8 mouse cellular contexts compared by ENCODE assay signal in the genomic region with DNA sequence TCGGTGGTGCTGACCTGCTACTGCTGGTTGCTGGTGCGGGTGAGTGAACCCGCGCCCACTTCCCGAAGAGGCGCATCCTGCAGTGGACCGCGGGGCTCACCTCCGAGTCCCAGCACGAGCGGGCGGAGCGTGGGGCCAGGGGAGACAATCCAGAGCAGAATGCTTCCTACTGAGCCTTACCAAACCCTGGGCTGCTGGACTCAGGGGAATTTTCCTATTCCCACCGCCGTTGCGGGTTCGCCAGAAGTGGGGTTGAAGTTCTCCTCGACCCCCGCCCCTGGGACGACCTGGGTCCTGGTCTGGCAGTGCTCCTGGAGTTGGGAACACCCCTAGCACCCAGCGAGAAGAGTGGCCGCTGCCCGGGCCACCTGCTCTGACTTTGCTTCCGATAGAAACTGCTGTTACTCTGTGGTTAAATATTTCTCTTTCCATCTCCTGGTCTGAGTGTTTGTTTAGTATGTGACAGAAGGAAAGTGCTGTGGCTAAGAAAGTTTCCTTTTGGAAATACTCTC. TPM values are rescaled to one million over a fixed set of nuclear protein-coding genes. Genes with fewer than 3 reads are reported as not detected.
DNase-seq lines count a peak whose midpoint lies in the region; ATAC-seq and TF ChIP-seq lines count a peak whose summit lies in the region.

No protein-coding gene starts in this region.

- peak overlapping the region; percentile 93 for H3K4me2 ChIP-seq in heart, embryonic 11.5 days

- intact Hi-C loops in left cerebral cortex, postnatal 25 days (cut with DNase I), result no loop called here

- no peaks in the 10 kb centered on the region for H3K9me3 ChIP-seq in heart, embryonic 11.5 days (replicated peaks; ENCODE audit: control insufficient read depth, low read length)
- H3K9me3 ChIP-seq in ES-Bruce4 (replicated peaks; ENCODE audit: control insufficient read depth, insufficient read depth, low read length, poor library complexity, severe bottlenecking), result no peaks in the 10 kb centered on the region
- H3K9me3 ChIP-seq in megakaryocyte, embryonic 14.5 days, result no peaks in the 10 kb centered on the region

- WGBS in heart, embryonic 11.5 days (ENCODE audit: insufficient replicate concordance), result under 1% methylated on average over 24 of the region's 24 CpGs

- DNase-seq in heart, adult 8-10 months (ENCODE audit: low spot score), result no peak
- no peak for DNase-seq in cerebellum, postnatal 10 days
- DNase-seq in right cerebral cortex, postnatal 10 days (ENCODE audit: low spot score in 2 of 2), result no peak
- no peak for DNase-seq in left cerebral cortex, postnatal 25 days (ENCODE audit: low spot score in 2 of 2)

- H3K27ac ChIP-seq in heart, embryonic 11.5 days (ENCODE audit: low read depth, low read length), result no peak overlapping the region
- no peak overlapping the region for H3K27ac ChIP-seq in ES-Bruce4 (ENCODE audit: insufficient read depth, low read length)

- no peaks in the 10 kb centered on the region for H3K36me3 ChIP-seq in heart, embryonic 11.5 days (ENCODE audit: control insufficient read depth, insufficient read depth, low read length)
- no peaks in the 10 kb centered on the region for H3K36me3 ChIP-seq in ES-Bruce4 (ENCODE audit: control insufficient read depth, insufficient read depth, low read length, poor library complexity, severe bottlenecking)
- H3K36me3 ChIP-seq in megakaryocyte, embryonic 14.5 days (replicated peaks; ENCODE audit: low read length), result no peaks in the 10 kb centered on the region

- no peaks in the 10 kb centered on the region for H3K4me1 ChIP-seq in heart, embryonic 11.5 days (ENCODE audit: control insufficient read depth, insufficient read depth, low read length)
- H3K4me1 ChIP-seq in ES-Bruce4 (ENCODE audit: control insufficient read depth, insufficient read depth, low read length), result no peaks in the 10 kb centered on the region
- peaks cover 25% of the 10 kb centered on the region for H3K4me1 ChIP-seq in megakaryocyte, embryonic 14.5 days

- ATAC-seq in heart, embryonic 11.5 days (replicated peaks; ENCODE audit: insufficient number of reproducible peaks, low FRiP score, low TSS enrichment), result peak; percentile 65
- ATAC-seq in hematopoietic stem cell, adult 5-6 weeks (replicated peaks in 1 of 2; ENCODE audit: insufficient read depth in 1 of 2, low FRiP score in 2 of 2, low TSS enrichment in 1 of 2, low read depth in 1 of 2, poor library complexity in 2 of 2, severe bottlenecking in 2 of 2), result peak; percentile 34 to 58

- H3K4me3 ChIP-seq in heart, embryonic 11.5 days (ENCODE audit: low read depth, low read length), result peak overlapping the region; percentile 58
- H3K4me3 ChIP-seq in ES-Bruce4 (ENCODE audit: low read depth, low read length), result peak overlapping the region; percentile 66
- H3K4me3 ChIP-seq in megakaryocyte, embryonic 14.5 days (replicated peaks), result peak overlapping the region; percentile 94

- peak overlapping the region; percentile 72 for H3K9ac ChIP-seq in heart, embryonic 11.5 days (ENCODE audit: low read depth, low read length)
- peak overlapping the region; percentile 19 for H3K9ac ChIP-seq in ES-Bruce4 (ENCODE audit: low read depth, poor library complexity, severe bottlenecking)

- TF ChIP-seq EP300 in ES-Bruce4 (IDR thresholded peaks at IDR 0.05; ENCODE audit: insufficient read depth, low read depth, low read length), result no peak

- H3K27me3 ChIP-seq in heart, embryonic 11.5 days (ENCODE audit: control insufficient read depth, insufficient read depth, low read length), result peaks cover 25% of the 10 kb centered on the region
- H3K27me3 ChIP-seq in ES-Bruce4 (ENCODE audit: control insufficient read depth, insufficient read depth, low read length, poor library complexity, severe bottlenecking), result peaks cover 3% of the 10 kb centered on the region; the same call in 1 of the 2 replicates
- H3K27me3 ChIP-seq in megakaryocyte, embryonic 14.5 days (replicated peaks), result peaks cover 51% of the 10 kb centered on the region

- TF ChIP-seq CTCF in ES-Bruce4 (IDR thresholded peaks at IDR 0.05; ENCODE audit: low read depth, low read length), result no peak

- TF ChIP-seq POLR2A in ES-Bruce4 (IDR thresholded peaks at IDR 0.05; ENCODE audit: insufficient read depth, low read length), result no peak

RNA-seq across cellular contexts. Expression of a gene that starts 0.4 kb away (rescaled TPM):
- 1.3 and 2.7 TPM in 2 replicates for polyA plus RNA-seq in heart, embryonic 11.5 days (2014; fragmentation: Nextera tagmentation; extraction: Ambion mirVana)
- total RNA-seq in heart, adult 8-10 months (2022), result 1 to 10 TPM in 3 of 4 experiments, under 1 TPM in 1; 0.78 to 2.1 (median 1.1) TPM
- not detected in 2 replicates for polyA plus RNA-seq in ES-Bruce4 (2011; ENCODE audit: insufficient read depth, insufficient read length, low read depth, missing spikeins)
- 9.4 and 12.2 TPM in 2 replicates for total RNA-seq in hematopoietic stem cell, adult 5-6 weeks (2017)
- polyA plus RNA-seq in megakaryocyte, embryonic 14.5 days (2012; ENCODE audit: insufficient read depth, low replicate concordance), result 0.47 TPM in 1 of 2 replicates, not detected in the other
- under 1 TPM; 0.71 to 0.80 TPM for total RNA-seq in left cerebral cortex, postnatal 25 days (2021)

RNA-seq across cellular contexts. Expression of a gene that starts 30.4 kb away (rescaled TPM):
- 31.2 and 34.7 TPM in 2 replicates for polyA plus RNA-seq in heart, embryonic 11.5 days (2014; fragmentation: Nextera tagmentation; extraction: Ambion mirVana)
- 10 to 100 TPM; 18.2 to 30.8 (median 24.7) TPM for total RNA-seq in heart, adult 8-10 months (2022)
- polyA plus RNA-seq in ES-Bruce4 (2011; ENCODE audit: insufficient read depth, insufficient read length, low read depth, missing spikeins), result 17.3 and 19.6 TPM in 2 replicates
- 78.7 and 85.0 TPM in 2 replicates for total RNA-seq in hematopoietic stem cell, adult 5-6 weeks (2017)
- polyA plus RNA-seq in megakaryocyte, embryonic 14.5 days (2012; ENCODE audit: insufficient read depth, low replicate concordance), result 0.65 TPM in 1 of 2 replicates, not detected in the other
- total RNA-seq in left cerebral cortex, postnatal 25 days (2021), result 10 to 100 TPM; 30.6 to 34.9 TPM
